Mouse (Mus musculus) adrenal gland, adult 10 weeks (tissue): ENCODE data around the gene Fbrsl1. TPM values are rescaled to one million over a fixed set of nuclear protein-coding genes. Genes with fewer than 3 reads are reported as not detected.

Source experiments
- polyA plus RNA-seq: library from polyadenylated mRNA; stranded (reverse); fragments of 350-450 nt; fragmentation: Illumina TruSeq; extraction: RNeasy Lipid Tissue Mini Kit (QIAGEN cat#74804); gene quantifications from one replicate; pipeline ENCODE4 v1.2.3, GENCODE M21; 2014; ENCODE audit warnings: low read depth, low replicate concordance

Fbrsl1 gene
- 6.1 TPM for polyA plus RNA-seq

DNA sequence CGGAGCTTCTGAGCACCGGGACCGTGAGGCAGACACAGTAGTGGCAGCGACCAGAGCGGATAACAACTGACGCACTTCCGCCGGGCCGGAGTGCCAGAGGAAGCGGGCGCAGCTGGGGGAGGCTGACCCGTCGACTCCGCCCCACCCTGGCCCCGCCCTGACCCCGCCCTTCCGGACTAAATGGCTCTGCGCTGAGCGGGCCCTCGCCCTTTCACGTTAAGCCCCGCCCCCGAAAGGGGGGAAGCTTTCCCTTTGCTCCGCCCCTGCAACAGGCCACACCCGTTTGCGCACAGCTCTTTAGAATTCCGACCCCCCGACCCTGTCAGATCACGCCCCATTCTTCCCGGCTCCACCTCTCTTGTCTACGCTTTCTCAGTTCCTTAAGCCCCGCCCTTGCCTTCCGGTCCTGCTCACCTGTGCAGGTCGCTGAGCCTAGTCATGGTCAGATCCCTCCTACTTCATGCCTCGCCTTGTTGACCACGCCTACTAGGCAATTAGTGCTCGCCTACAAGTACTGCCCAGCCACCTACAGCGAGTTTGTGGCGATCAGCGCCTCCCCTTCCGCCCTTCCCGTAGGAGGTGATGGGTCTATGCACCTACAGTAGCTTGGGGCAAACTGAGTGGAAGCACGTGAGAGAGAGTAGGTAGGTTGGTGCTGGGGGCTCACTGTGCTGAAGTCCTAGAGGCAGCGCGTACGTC lies at the start of gene Fbrsl1:
Gene Fbrsl1, minus strand, starts transcription at position 68 of the 699 bp plus-strand sequence.

GRCm38 (mm10) chr5:110344524-110344923 lies 103.8 kb downstream of the Fbrsl1 start, which contains the start of gene Lrcol1:
Gene Lrcol1, plus strand, starts transcription at chr5:110344730.

GRCm38 (mm10) chr5:110342648-110343284 lies 105.5 kb downstream of the Fbrsl1 start, which contains the start of gene P2rx2:
Gene P2rx2, minus strand, starts transcription at chr5:110343212.

Other genes starting within 250 kb of the Fbrsl1 start
- gene Ankle2, start 217.5 kb downstream of the Fbrsl1 start, polyA plus RNA-seq = 76.6 TPM
- 46.5 TPM for gene Pgam5, start 178.6 kb downstream of the Fbrsl1 start, polyA plus RNA-seq
- gene Pxmp2, start 162.3 kb downstream of the Fbrsl1 start, polyA plus RNA-seq = 8.0 TPM
- 2.6 TPM for gene Pole, start 162.2 kb downstream of the Fbrsl1 start, polyA plus RNA-seq
- not detected for gene P2rx2, start 105.3 kb downstream of the Fbrsl1 start, polyA plus RNA-seq
- gene Lrcol1, start 103.8 kb downstream of the Fbrsl1 start, polyA plus RNA-seq = not detected
- not detected for gene Galnt9, start 95.9 kb upstream of the Fbrsl1 start, polyA plus RNA-seq
- gene Noc4l, start 204.9 kb upstream of the Fbrsl1 start, polyA plus RNA-seq = 2.9 TPM
- 7.4 TPM for gene Ddx51, start 204.9 kb upstream of the Fbrsl1 start, polyA plus RNA-seq